8 mouse cellular contexts compared by ENCODE assay signal in genomic region chr10:7779751-7780237, GRCm38 (mm10). TPM values are rescaled to one million over a fixed set of nuclear protein-coding genes. Genes with fewer than 3 reads are reported as not detected.
DNase-seq lines count a peak whose midpoint lies in the region; ATAC-seq and TF ChIP-seq lines count a peak whose summit lies in the region.

No protein-coding gene starts in this region.

- no peaks in the 10 kb centered on the region for H3K79me2 ChIP-seq in macrophage (ENCODE audit: inconsistent target)

- ATAC-seq in heart, embryonic 11.5 days (replicated peaks; ENCODE audit: insufficient number of reproducible peaks, low FRiP score, low TSS enrichment) = no peak
- ATAC-seq in G1E (ENCODE audit: extremely low read depth, insufficient number of reproducible peaks, low FRiP score, poor library complexity, severe bottlenecking) = no peak
- no peak; the same call in 1 of the 2 replicates for ATAC-seq in forebrain, postnatal 0 days
- no peak for ATAC-seq in CD4-positive, CD25-positive, alpha-beta regulatory T cell, adult 4 months
- ATAC-seq in granulocyte monocyte progenitor cell, adult 5-6 weeks (replicated peaks; ENCODE audit: poor library complexity, severe bottlenecking) = no peak

- no peaks in the 10 kb centered on the region for H3K4me1 ChIP-seq in heart, embryonic 11.5 days (ENCODE audit: control insufficient read depth, insufficient read depth, low read length)
- peaks cover 14% of the 10 kb centered on the region for H3K4me1 ChIP-seq in G1E (ENCODE audit: insufficient read depth, low read depth, low read length)
- no peaks in the 10 kb centered on the region for H3K4me1 ChIP-seq in forebrain, postnatal 0 days (ENCODE audit: insufficient read depth)

- H3K27me3 ChIP-seq in heart, embryonic 11.5 days (ENCODE audit: control insufficient read depth, insufficient read depth, low read length) = no peaks in the 10 kb centered on the region
- H3K27me3 ChIP-seq in G1E (ENCODE audit: insufficient read depth, low read length) = no peaks in the 10 kb centered on the region
- H3K27me3 ChIP-seq in forebrain, postnatal 0 days (ENCODE audit: insufficient read depth, low read length) = no peaks in the 10 kb centered on the region

- no peak overlapping the region for H3K27ac ChIP-seq in heart, embryonic 11.5 days (ENCODE audit: low read depth, low read length)
- no peak overlapping the region for H3K27ac ChIP-seq in forebrain, postnatal 0 days (ENCODE audit: low read depth, low read length)
- no peak overlapping the region for H3K27ac ChIP-seq in macrophage

- TF ChIP-seq CTCF in G1E (IDR thresholded peaks at IDR 0.05; ENCODE audit: low read depth, low read length) = no peak
- no peak for TF ChIP-seq CTCF in forebrain, postnatal 0 days (IDR thresholded peaks at IDR 0.05; ENCODE audit: low read depth)

- no peak for DNase-seq in heart, adult 11 months
- no peak for DNase-seq in G1E (ENCODE audit: low spot score)
- no peak for DNase-seq in forebrain, postnatal 0 days
- DNase-seq in layer of hippocampus, adult 9-11 months = no peak

- H3K4me3 ChIP-seq in heart, embryonic 11.5 days (ENCODE audit: low read depth, low read length) = peak overlapping the region; percentile 93
- peak overlapping the region; percentile 95 for H3K4me3 ChIP-seq in G1E (ENCODE audit: low read depth, low read length)
- peak overlapping the region; percentile 97 for H3K4me3 ChIP-seq in forebrain, postnatal 0 days (ENCODE audit: low read depth, low read length)
- peak overlapping the region; percentile 85 for H3K4me3 ChIP-seq in macrophage (ENCODE audit: inconsistent target)

- peak overlapping the region; percentile 74 for H3K4me2 ChIP-seq in heart, embryonic 11.5 days
- H3K4me2 ChIP-seq in forebrain, postnatal 0 days (ENCODE audit: low read depth) = peak overlapping the region; percentile 76

- WGBS in heart, embryonic 11.5 days (ENCODE audit: insufficient replicate concordance) = 19% methylated on average over 7 of the region's 7 CpGs
- 19% methylated on average over 7 of the region's 7 CpGs for WGBS in forebrain, postnatal 0 days
- WGBS in macrophage (ENCODE audit: missing documents) = 33% methylated on average over 5 of the region's 7 CpGs

- no peaks in the 10 kb centered on the region for H3K9me3 ChIP-seq in heart, embryonic 11.5 days (replicated peaks; ENCODE audit: control insufficient read depth, low read length)
- H3K9me3 ChIP-seq in G1E (replicated peaks) = no peaks in the 10 kb centered on the region
- H3K9me3 ChIP-seq in forebrain, postnatal 0 days (ENCODE audit: low read length) = no peaks in the 10 kb centered on the region

- H3K9ac ChIP-seq in heart, embryonic 11.5 days (ENCODE audit: low read depth, low read length) = peak overlapping the region; percentile 85
- peak overlapping the region; percentile 88 for H3K9ac ChIP-seq in forebrain, postnatal 0 days

- peaks cover 3% of the 10 kb centered on the region for H3K36me3 ChIP-seq in heart, embryonic 11.5 days (ENCODE audit: control insufficient read depth, insufficient read depth, low read length)
- H3K36me3 ChIP-seq in G1E (replicated peaks) = peaks cover 41% of the 10 kb centered on the region
- peaks cover 7% of the 10 kb centered on the region for H3K36me3 ChIP-seq in forebrain, postnatal 0 days (ENCODE audit: insufficient read depth)
- H3K36me3 ChIP-seq in macrophage (ENCODE audit: inconsistent target) = peaks cover 12% of the 10 kb centered on the region; the same call in 1 of the 2 replicates

RNA-seq across cellular contexts. Expression of gene Ginm1, which starts 12.8 kb away (rescaled TPM):
- 74.3 and 77.2 TPM in 2 replicates for polyA plus RNA-seq in heart, embryonic 11.5 days (2014; fragmentation: Nextera tagmentation; extraction: Ambion mirVana)
- total RNA-seq in G1E (2014; fragmentation: Nextera tagmentation) (26.6 and 31.5 TPM in 2 replicates), G1E (2017) (30.1 and 30.5 TPM in 2 replicates)
- polyA plus RNA-seq in G1E (2012) (6.6 and 7.8 TPM in 2 replicates), macrophage (2018) (42.7 to 123 TPM (median 50.0 TPM) in 3 replicates)
- 31.0 and 51.0 TPM in 2 replicates for total RNA-seq in forebrain, postnatal 0 days (2014; rRNA removed)
- polyA plus RNA-seq in forebrain, postnatal 0 days (2015; fragmentation: Nextera tagmentation; extraction: Ambion mirVana) = 61.2 and 65.6 TPM in 2 replicates
- 10 to 100 TPM in 25 of 26 experiments, 1 to 10 TPM in 1; 7.6 to 29.6 (median 17.7) TPM for total RNA-seq in macrophage (2018; cell fraction: chromatin; rRNA removed)
- total RNA-seq in macrophage (2018; cell fraction: cytosol; rRNA removed) = 10 to 100 TPM; 27.4 to 59.7 (median 38.1) TPM
- 10 to 100 TPM; 17.9 to 72.3 (median 34.0) TPM for total RNA-seq in macrophage (2018; cell fraction: nucleus; rRNA removed)
- polyA plus RNA-seq in CD4-positive, CD25-positive, alpha-beta regulatory T cell, adult 4 months (2017; shearing (Covaris generic)) = 10 to 100 TPM; 71.5 to 79.6 TPM
- total RNA-seq in granulocyte monocyte progenitor cell, adult 5-6 weeks (2014; fragmentation: Nextera tagmentation) = 30.5 and 32.2 TPM in 2 replicates
- total RNA-seq in granulocyte monocyte progenitor cell, adult 5-6 weeks (2017) = 40.5 and 57.9 TPM in 2 replicates

RNA-seq across cellular contexts. Expression of gene Ppil4, which starts 12.9 kb away (rescaled TPM):
- polyA plus RNA-seq in heart, embryonic 11.5 days (2014; fragmentation: Nextera tagmentation; extraction: Ambion mirVana) = 33.7 and 35.5 TPM in 2 replicates
- total RNA-seq in G1E (2014; fragmentation: Nextera tagmentation) (62.1 and 73.9 TPM in 2 replicates), G1E (2017) (78.9 and 97.7 TPM in 2 replicates)
- polyA plus RNA-seq in G1E (2012) (2.7 and 7.3 TPM in 2 replicates), macrophage (2018) (19.7 to 34.0 TPM (median 19.9 TPM) in 3 replicates)
- 37.5 and 49.6 TPM in 2 replicates for total RNA-seq in forebrain, postnatal 0 days (2014; rRNA removed)
- polyA plus RNA-seq in forebrain, postnatal 0 days (2015; fragmentation: Nextera tagmentation; extraction: Ambion mirVana) = 44.4 and 50.2 TPM in 2 replicates
- total RNA-seq in macrophage (2018; cell fraction: chromatin; rRNA removed) = 100 to 1,000 TPM in 10 of 26 experiments, 10 to 100 TPM in 16; 56.8 to 125 (median 91.4) TPM
- total RNA-seq in macrophage (2018; cell fraction: cytosol; rRNA removed) = 10 to 100 TPM; 12.3 to 23.8 (median 18.5) TPM
- total RNA-seq in macrophage (2018; cell fraction: nucleus; rRNA removed) = 10 to 100 TPM; 29.0 to 79.5 (median 40.9) TPM
- polyA plus RNA-seq in CD4-positive, CD25-positive, alpha-beta regulatory T cell, adult 4 months (2017; shearing (Covaris generic)) = 10 to 100 TPM; 76.4 to 77.5 TPM
- total RNA-seq in granulocyte monocyte progenitor cell, adult 5-6 weeks (2014; fragmentation: Nextera tagmentation) = 32.8 and 38.8 TPM in 2 replicates
- 79.6 and 88.6 TPM in 2 replicates for total RNA-seq in granulocyte monocyte progenitor cell, adult 5-6 weeks (2017)

RNA-seq across cellular contexts. Expression of gene Zc3h12d, which starts 52.5 kb away (rescaled TPM):
- polyA plus RNA-seq in heart, embryonic 11.5 days (2014; fragmentation: Nextera tagmentation; extraction: Ambion mirVana) = 0.07 and 0.18 TPM in 2 replicates
- total RNA-seq in G1E (2014; fragmentation: Nextera tagmentation) = not detected in 2 replicates
- under 0.01 and 0.06 TPM in 2 replicates for total RNA-seq in G1E (2017)
- polyA plus RNA-seq in G1E (2012) = not detected in 2 replicates
- 0.08 and 0.24 TPM in 2 replicates for total RNA-seq in forebrain, postnatal 0 days (2014; rRNA removed)
- 0.09 and 0.21 TPM in 2 replicates for polyA plus RNA-seq in forebrain, postnatal 0 days (2015; fragmentation: Nextera tagmentation; extraction: Ambion mirVana)
- total RNA-seq in macrophage (2018; cell fraction: chromatin; rRNA removed) = 10 to 100 TPM in 25 of 26 experiments, 1 to 10 TPM in 1; 4.7 to 61.5 (median 37.4) TPM
- total RNA-seq in macrophage (2018; cell fraction: cytosol; rRNA removed) = 10 to 100 TPM; 15.6 to 52.4 (median 36.1) TPM
- 10 to 100 TPM; 13.9 to 70.5 (median 35.9) TPM for total RNA-seq in macrophage (2018; cell fraction: nucleus; rRNA removed)
- polyA plus RNA-seq in macrophage (2018) = 21.6 to 37.6 TPM (median 28.7 TPM) in 3 replicates
- polyA plus RNA-seq in CD4-positive, CD25-positive, alpha-beta regulatory T cell, adult 4 months (2017; shearing (Covaris generic)) = 10 to 100 TPM; 51.7 to 87.3 TPM
- total RNA-seq in granulocyte monocyte progenitor cell, adult 5-6 weeks (2014; fragmentation: Nextera tagmentation) = not detected in 2 replicates
- 0.30 and 0.36 TPM in 2 replicates for total RNA-seq in granulocyte monocyte progenitor cell, adult 5-6 weeks (2017)

RNA-seq across cellular contexts. Expression of gene Katna1, which starts 54.0 kb away (rescaled TPM):
- 39.3 and 45.2 TPM in 2 replicates for polyA plus RNA-seq in heart, embryonic 11.5 days (2014; fragmentation: Nextera tagmentation; extraction: Ambion mirVana)
- 33.7 and 45.1 TPM in 2 replicates for total RNA-seq in G1E (2014; fragmentation: Nextera tagmentation)
- total RNA-seq in G1E (2017) = 55.6 and 57.0 TPM in 2 replicates
- polyA plus RNA-seq in G1E (2012) = 1.6 and 2.7 TPM in 2 replicates
- 17.8 and 18.7 TPM in 2 replicates for total RNA-seq in forebrain, postnatal 0 days (2014; rRNA removed)
- polyA plus RNA-seq in forebrain, postnatal 0 days (2015; fragmentation: Nextera tagmentation; extraction: Ambion mirVana) = 18.8 and 20.3 TPM in 2 replicates
- 100 to 1,000 TPM in 14 of 26 experiments, 10 to 100 TPM in 12; 59.1 to 224 (median 102) TPM for total RNA-seq in macrophage (2018; cell fraction: chromatin; rRNA removed)
- 10 to 100 TPM; 25.2 to 54.0 (median 35.5) TPM for total RNA-seq in macrophage (2018; cell fraction: cytosol; rRNA removed)
- 100 to 1,000 TPM in 6 of 26 experiments, 10 to 100 TPM in 20; 40.8 to 299 (median 71.2) TPM for total RNA-seq in macrophage (2018; cell fraction: nucleus; rRNA removed)
- polyA plus RNA-seq in macrophage (2018) = 26.3 to 32.2 TPM (median 29.9 TPM) in 3 replicates
- polyA plus RNA-seq in CD4-positive, CD25-positive, alpha-beta regulatory T cell, adult 4 months (2017; shearing (Covaris generic)) = 10 to 100 TPM; 79.6 to 87.1 TPM
- 41.3 and 42.5 TPM in 2 replicates for total RNA-seq in granulocyte monocyte progenitor cell, adult 5-6 weeks (2014; fragmentation: Nextera tagmentation)
- 59.1 and 61.3 TPM in 2 replicates for total RNA-seq in granulocyte monocyte progenitor cell, adult 5-6 weeks (2017)

Comparison
In these comparisons a context has a peak if more than half of its experiments do, and no peak if none do; other contexts are left out.
1. RNA of gene Zc3h12d, which starts 52.5 kb away (polyA plus RNA-seq): 51.7 to 87.3 TPM in CD4-positive, CD25-positive, alpha-beta regulatory T cell, adult 4 months and 21.6 to 37.6 TPM in macrophage; 0.09 to 0.21 TPM in forebrain, postnatal 0 days, 0.07 to 0.18 TPM in heart, embryonic 11.5 days and not detected in G1E; every median in the first group is over 10 times any median in the second.
2. Peak in every context shown above with its lines, with median percentiles within 50 percentile points of each other: H3K4me3 ChIP-seq.